Mouse (Mus musculus) erythroblast, adult 5-6 weeks (primary cell): ENCODE results near the gene Josd2. TPM values are rescaled to one million over a fixed set of nuclear protein-coding genes. Genes with fewer than 3 reads are reported as not detected.

Source experiments
- ATAC-seq: replicated peaks from 2 replicates; pipeline ENCODE4 v1.8.0; 2016; ENCODE audit warnings: moderate number of reproducible peaks, mild to moderate bottlenecking, moderate TSS enrichment, inconsistent platforms; ENCODE audit not compliant: poor library complexity, low FRiP score, severe bottlenecking
- total RNA-seq, 2 experiments: library from RNA; stranded (forward) in 1 of 2; stranded (reverse) in 1 of 2; fragments of 150-400 nt in 1 of 2; fragments of 200-764, 138-1000 nt in 1 of 2; gene quantifications; 2 replicates each; pipeline versions ENCODE4 v1.2.3 to v1.2.4; 2015 to 2017; ENCODE audit warnings: low replicate concordance in 2 of 2

The Josd2 gene
- total RNA-seq, 2 experiments from 2014 or later: 6.7 to 33.7 TPM

DNA sequence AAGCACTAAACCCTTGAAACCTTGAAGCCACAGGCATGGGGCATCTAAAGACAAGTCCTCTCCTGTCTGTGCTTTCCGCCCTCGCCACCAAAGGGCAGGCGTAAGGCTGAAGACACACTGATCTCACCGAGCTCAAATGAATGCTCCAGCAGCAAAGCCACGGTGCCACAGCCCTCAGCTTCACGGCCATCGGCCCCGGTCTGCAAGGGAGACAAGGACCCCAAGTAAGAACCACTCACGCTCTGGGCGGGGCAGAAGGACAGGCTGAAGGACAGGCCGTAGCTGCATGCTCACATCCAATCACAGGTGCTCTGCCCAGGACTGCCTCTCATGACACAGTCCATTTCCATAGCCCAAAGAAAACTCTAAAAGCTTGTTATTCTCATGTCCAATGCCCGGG lies 26.9 kb downstream of the Josd2 start:
- no peak for ATAC-seq

DNA sequence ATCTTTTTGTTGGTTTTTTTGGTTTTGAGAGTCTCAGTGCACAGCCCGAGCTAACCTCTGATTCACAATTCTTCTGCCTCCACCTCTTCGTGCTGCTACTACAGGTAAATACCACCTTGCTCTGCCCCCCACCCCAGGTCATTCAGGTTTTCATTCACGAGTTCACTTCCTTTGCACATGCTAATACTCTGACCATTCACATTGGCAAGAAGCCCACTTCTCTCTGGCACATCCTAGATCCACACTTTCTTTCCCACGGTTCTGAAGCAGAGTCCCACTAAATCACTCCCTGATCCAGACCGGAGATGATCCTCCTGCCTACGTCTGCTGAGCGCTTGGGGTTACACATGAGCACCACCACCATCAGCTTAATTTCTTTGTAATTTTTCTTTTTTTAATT lies 27.3 kb downstream of the Josd2 start:
- ATAC-seq: no peak

DNA sequence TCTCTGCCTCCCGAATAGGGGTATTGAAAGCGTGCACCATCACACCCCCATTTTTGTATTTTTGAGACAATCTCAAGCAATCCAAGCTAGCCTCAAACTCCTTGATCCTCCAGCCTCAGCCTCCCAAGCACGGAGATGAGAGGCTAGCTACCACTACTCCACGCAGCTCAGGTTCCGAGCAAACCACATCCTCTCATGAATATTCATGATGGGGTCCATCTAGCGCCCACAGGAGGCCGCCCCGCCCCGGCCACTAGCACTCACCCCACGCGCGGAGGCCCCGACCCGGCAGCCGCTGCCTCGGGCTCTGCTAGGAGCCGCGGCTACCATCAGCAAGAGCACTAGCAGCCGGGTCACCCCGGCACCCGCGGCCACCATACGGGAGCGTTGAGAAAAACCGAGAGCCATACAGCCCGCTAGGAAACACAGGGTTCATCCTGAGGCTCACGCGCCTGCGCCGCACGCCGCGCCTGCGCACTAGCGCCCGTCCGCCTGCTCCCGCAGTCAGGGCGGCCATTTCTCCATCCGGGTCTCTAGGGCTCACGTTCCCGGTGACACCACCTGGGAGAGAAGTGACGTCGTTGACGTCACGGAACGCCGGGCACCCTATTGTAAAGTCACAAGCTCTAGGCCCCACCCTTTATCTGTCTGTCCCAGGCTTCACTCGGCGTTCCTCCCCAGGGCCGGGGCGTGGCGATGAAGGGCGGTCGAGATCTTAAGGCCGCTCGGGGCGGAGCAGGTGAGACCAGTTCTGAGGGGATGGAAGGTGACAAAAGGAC lies 28.4 kb downstream of the Josd2 start, which contains the start of the genes Emc10 and Fam71e1:
Gene Emc10, minus strand, starts transcription at position 538 of the 779 bp plus-strand sequence.
Gene Fam71e1, plus strand, starts transcription at position 590 of the 779 bp plus-strand sequence.
- ATAC-seq: peak; percentile 89

DNA sequence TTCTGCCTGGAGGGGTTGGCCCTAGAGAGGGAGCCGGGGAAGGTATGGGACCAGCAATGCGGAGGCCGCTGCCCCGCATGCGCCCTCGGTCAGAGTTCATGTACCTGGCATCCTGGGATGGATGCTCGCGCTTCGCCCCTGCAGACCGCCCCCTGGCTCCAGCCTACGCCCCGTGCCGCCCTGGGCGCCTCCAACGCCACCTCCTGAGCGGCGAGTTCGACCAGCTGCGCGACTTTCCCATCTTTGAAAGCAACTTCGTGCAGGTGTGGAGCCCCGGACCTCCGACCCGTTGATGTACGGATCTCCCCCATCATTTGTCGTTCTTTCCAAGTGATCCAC lies 29.0 kb downstream of the Josd2 start:
- ATAC-seq: peak; percentile 65

DNA sequence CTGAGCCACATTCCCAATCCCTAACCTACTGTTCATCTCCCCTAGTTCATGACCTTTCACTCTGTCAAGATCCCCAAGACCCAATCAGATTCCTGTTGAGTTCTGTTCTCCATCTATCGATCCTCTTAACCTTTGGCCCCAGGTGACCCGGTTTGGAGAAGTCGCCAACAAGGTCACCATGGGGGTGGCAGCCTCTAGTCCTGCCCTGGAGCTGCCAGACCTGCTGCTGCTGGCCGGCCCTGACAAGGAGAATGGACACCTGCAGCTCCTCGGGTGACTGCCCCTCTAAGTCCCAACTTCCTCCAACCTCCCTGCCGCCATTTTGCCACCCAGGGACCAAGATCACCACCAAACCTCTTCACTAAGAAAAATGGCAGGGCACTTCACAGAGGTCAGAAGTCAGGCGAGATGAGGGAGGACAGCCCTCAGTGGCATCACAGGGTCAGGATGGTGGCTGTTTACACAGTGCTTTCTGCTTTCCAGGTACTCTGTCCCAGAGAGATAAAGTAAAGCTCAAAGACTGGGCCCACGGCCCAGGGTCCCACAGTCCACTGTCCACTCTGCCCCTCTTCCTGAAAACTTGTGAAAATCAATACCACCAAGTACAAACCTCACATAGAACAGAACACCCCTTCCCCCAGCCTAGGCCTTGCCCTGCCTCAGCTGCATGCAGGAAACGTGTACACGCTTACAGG lies 29.7 kb downstream of the Josd2 start:
- no peak for ATAC-seq

DNA sequence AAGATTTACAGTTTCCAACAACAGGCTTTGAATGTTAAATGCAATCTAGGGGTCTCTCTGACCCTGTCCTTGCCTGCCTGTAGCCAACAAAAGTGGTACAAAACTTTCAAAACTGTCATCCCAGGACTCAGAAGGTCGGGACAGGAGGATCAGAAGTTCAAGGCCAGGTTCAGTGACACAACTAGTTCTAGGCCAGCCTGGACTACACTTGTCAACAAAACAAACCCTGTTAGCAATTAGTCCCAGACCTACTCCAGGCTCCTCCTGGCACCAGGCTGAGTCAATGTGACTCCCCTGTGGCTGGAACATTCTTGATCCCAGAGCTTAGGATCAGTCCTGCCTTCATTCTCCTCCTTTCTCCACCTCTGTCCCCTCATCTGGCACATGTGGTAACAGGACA lies 31.1 kb downstream of the Josd2 start:
- ATAC-seq: no peak

DNA sequence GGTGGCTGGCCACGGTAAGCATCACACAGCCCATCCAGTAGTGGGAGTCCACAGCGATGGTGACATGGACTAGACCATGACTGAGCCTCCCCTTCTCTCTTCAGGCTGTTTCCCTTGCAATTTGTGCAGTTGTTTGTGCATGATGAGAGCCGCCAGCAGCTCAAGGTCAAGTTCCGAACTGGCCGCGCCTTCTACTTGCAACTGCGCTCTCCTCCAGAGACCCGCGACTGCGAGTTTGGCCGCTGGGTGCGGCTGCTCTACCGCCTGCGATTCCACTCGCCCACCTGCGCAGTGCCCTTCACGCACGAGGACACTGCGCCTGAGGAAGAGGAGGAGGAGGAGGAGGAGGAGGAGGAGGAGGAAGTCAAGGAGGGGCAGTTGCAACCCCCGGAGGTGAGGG lies 32.3 kb downstream of the Josd2 start:
- no peak for ATAC-seq

DNA sequence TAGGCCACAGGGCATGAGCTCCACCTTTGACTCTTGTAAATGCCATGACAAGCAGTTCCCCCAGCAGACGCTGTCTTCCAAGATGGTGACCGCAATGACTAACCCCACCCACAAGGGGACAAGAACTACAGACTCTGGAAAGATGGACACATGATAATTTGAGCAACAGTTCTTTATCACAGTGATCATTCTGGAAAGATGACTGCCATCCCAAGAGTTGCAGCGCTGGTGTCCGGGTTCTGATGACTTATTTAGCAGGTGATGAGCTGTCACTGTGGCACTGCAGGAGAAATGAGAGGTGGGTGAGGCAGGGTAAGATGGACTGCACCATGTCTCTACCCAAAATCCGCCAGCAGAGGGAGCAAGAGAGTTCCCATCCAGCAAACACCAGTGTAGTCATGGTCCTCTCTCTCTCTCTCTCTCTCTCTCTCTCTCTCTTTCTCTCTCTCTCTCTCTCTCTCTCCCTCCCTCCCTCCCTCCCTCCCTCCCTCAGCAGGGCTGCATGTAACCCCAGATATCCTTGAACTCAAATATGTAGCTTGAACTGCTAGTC lies 33.9 kb downstream of the Josd2 start:
- ATAC-seq: peak; percentile 66

DNA sequence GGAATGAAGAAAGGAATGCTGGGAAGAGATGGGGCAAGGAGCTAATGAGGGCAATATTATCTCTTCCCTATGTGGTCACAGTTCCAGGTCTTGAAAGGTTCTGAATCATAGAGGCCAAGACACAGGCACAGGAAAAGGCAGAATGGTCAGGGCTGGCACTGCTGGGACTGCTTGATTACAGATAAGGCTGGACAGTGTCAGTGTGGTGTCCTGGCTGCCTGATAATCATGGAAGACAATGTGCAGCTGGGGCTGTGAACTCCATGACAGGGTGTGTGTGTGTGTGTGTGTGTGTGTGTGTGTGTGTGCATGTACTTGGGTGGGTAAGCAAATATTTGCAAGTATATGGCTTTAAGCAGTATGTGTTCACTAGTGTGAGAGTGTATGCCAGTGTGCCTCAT lies 39.7 kb downstream of the Josd2 start:
- no peak for ATAC-seq

DNA sequence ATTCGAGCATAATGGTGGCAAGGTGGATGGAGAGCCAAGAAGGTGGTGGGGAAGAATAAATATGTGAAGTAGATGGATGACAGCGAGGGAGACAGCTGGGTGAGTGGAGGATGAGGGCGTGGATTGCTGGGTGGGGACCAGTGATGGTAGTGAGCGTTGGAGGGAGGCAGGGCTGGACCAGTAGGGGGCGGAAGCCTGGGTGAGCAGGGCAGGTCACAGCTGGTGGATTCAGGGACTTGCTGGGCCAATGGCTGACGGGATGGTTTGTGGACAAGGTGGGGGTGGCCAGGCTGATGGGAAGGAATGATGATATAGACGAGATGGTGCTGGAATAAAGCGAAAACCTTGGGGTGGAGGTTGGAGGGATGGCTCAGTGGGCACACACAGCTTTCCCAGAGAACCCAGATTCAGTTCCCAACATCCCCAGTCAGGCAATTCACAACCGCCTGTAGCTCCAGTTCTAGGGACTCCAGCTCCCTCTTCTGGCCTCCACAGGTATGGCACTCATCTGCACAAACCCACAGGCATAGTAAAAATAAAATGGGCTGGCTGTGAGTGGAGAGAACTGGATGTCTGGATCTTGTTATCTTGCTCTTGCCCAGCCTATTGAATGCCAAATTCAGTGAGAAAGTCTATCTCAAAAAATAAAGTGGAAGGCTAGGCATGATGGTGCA lies 51.6 kb downstream of the Josd2 start:
- peak; percentile 52 for ATAC-seq

DNA sequence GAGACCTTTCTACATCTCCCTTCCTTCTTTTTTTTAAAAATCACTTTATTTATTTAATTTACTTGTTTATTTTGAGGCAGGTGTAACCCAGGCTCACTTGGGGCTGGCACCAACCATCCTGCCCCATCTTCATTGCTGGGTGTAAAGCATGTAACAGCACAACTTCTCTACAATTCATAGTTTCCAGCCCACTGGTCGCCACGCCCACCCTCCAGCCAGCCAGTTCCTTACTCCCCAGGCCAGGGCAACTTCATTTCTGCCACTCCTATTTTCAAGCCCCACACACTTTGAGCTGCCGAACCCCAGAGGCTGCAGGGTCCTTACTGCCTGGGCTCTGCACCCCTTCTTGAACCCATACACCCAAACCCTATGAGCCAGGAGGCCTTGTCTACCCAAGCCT lies 53.2 kb downstream of the Josd2 start:
- no peak for ATAC-seq

Other genes starting within 250 kb of the Josd2 start
- not detected in 2 replicates for gene Klk1, start 242.6 kb upstream of the Josd2 start, total RNA-seq (2015; ENCODE audit: low replicate concordance)
- not detected in 2 replicates for gene Klk1, start 242.6 kb upstream of the Josd2 start, total RNA-seq (2017; ENCODE audit: low replicate concordance)
- not detected in 2 replicates for gene Gm36864, start 231.8 kb upstream of the Josd2 start, total RNA-seq (2015; ENCODE audit: low replicate concordance)
- not detected in 2 replicates for gene Gm36864, start 231.8 kb upstream of the Josd2 start, total RNA-seq (2017; ENCODE audit: low replicate concordance)
- gene 1700028J19Rik, start 221.3 kb upstream of the Josd2 start, total RNA-seq (2015; ENCODE audit: low replicate concordance): not detected in 2 replicates
- gene 1700028J19Rik, start 221.3 kb upstream of the Josd2 start, total RNA-seq (2017; ENCODE audit: low replicate concordance): 0.70 TPM in 1 of 2 replicates, not detected in the other
- 8.2 and 9.8 TPM in 2 replicates for gene 2410002F23Rik, start 221.3 kb upstream of the Josd2 start, total RNA-seq (2015; ENCODE audit: low replicate concordance)
- gene 2410002F23Rik, start 221.3 kb upstream of the Josd2 start, total RNA-seq (2017; ENCODE audit: low replicate concordance): 5.6 and 7.8 TPM in 2 replicates
- not detected in 2 replicates for gene Acp4, start 210.6 kb upstream of the Josd2 start, total RNA-seq (2015; ENCODE audit: low replicate concordance)
- not detected in 2 replicates for gene Acp4, start 210.6 kb upstream of the Josd2 start, total RNA-seq (2017; ENCODE audit: low replicate concordance)
- not detected in 2 replicates for gene Gm15517, start 206.5 kb upstream of the Josd2 start, total RNA-seq (2015; ENCODE audit: low replicate concordance)
- not detected in 2 replicates for gene Gm15517, start 206.5 kb upstream of the Josd2 start, total RNA-seq (2017; ENCODE audit: low replicate concordance)
- gene Clec11a, start 161.1 kb upstream of the Josd2 start, total RNA-seq (2015; ENCODE audit: low replicate concordance): 0.19 and 0.63 TPM in 2 replicates
- 0.28 and 1.0 TPM in 2 replicates for gene Clec11a, start 161.1 kb upstream of the Josd2 start, total RNA-seq (2017; ENCODE audit: low replicate concordance)
- not detected in 2 replicates for gene Shank1, start 157.7 kb upstream of the Josd2 start, total RNA-seq (2015; ENCODE audit: low replicate concordance)
- not detected in 2 replicates for gene Shank1, start 157.7 kb upstream of the Josd2 start, total RNA-seq (2017; ENCODE audit: low replicate concordance)
- gene Syt3, start 83.9 kb upstream of the Josd2 start, total RNA-seq (2015; ENCODE audit: low replicate concordance): not detected in 2 replicates
- gene Syt3, start 83.9 kb upstream of the Josd2 start, total RNA-seq (2017; ENCODE audit: low replicate concordance): not detected in 2 replicates
- not detected in 2 replicates for gene 1700008O03Rik, start 82.2 kb upstream of the Josd2 start, total RNA-seq (2015; ENCODE audit: low replicate concordance)
- gene 1700008O03Rik, start 82.2 kb upstream of the Josd2 start, total RNA-seq (2017; ENCODE audit: low replicate concordance): not detected in 2 replicates
- gene Lrrc4b, start 39.0 kb upstream of the Josd2 start, total RNA-seq (2015; ENCODE audit: low replicate concordance): not detected in 2 replicates
- gene Lrrc4b, start 39.0 kb upstream of the Josd2 start, total RNA-seq (2017; ENCODE audit: low replicate concordance): not detected in 2 replicates
- gene Aspdh, start 2.6 kb upstream of the Josd2 start, total RNA-seq (2015; ENCODE audit: low replicate concordance): not detected in 2 replicates
- gene Aspdh, start 2.6 kb upstream of the Josd2 start, total RNA-seq (2017; ENCODE audit: low replicate concordance): not detected in 2 replicates
- gene Emc10, start 28.5 kb downstream of the Josd2 start, total RNA-seq (2015; ENCODE audit: low replicate concordance): 17.9 and 19.2 TPM in 2 replicates
- gene Emc10, start 28.5 kb downstream of the Josd2 start, total RNA-seq (2017; ENCODE audit: low replicate concordance): 12.4 and 13.4 TPM in 2 replicates
- not detected in 2 replicates for gene Fam71e1, start 28.6 kb downstream of the Josd2 start, total RNA-seq (2015; ENCODE audit: low replicate concordance)
- not detected in 2 replicates for gene Fam71e1, start 28.6 kb downstream of the Josd2 start, total RNA-seq (2017; ENCODE audit: low replicate concordance)
- not detected in 2 replicates for gene Mybpc2, start 56.7 kb downstream of the Josd2 start, total RNA-seq (2015; ENCODE audit: low replicate concordance)
- gene Mybpc2, start 56.7 kb downstream of the Josd2 start, total RNA-seq (2017; ENCODE audit: low replicate concordance): not detected in 2 replicates
- 1.7 and 1.9 TPM in 2 replicates for gene Spib, start 64.1 kb downstream of the Josd2 start, total RNA-seq (2015; ENCODE audit: low replicate concordance)
- 1.9 and 2.6 TPM in 2 replicates for gene Spib, start 64.1 kb downstream of the Josd2 start, total RNA-seq (2017; ENCODE audit: low replicate concordance)
- 21.3 and 26.5 TPM in 2 replicates for gene Pold1, start 80.9 kb downstream of the Josd2 start, total RNA-seq (2015; ENCODE audit: low replicate concordance)
- 16.2 and 29.3 TPM in 2 replicates for gene Pold1, start 80.9 kb downstream of the Josd2 start, total RNA-seq (2017; ENCODE audit: low replicate concordance)
- 34.4 and 41.8 TPM in 2 replicates for gene Nr1h2, start 86.0 kb downstream of the Josd2 start, total RNA-seq (2015; ENCODE audit: low replicate concordance)
- 32.0 and 41.0 TPM in 2 replicates for gene Nr1h2, start 86.0 kb downstream of the Josd2 start, total RNA-seq (2017; ENCODE audit: low replicate concordance)
- gene Napsa, start 104.4 kb downstream of the Josd2 start, total RNA-seq (2015; ENCODE audit: low replicate concordance): 66.9 TPM in 2 replicates
- 18.0 and 26.1 TPM in 2 replicates for gene Napsa, start 104.4 kb downstream of the Josd2 start, total RNA-seq (2017; ENCODE audit: low replicate concordance)
- not detected in 2 replicates for gene Kcnc3, start 122.7 kb downstream of the Josd2 start, total RNA-seq (2015; ENCODE audit: low replicate concordance)
- 0.42 TPM in 1 of 2 replicates, not detected in the other for gene Kcnc3, start 122.7 kb downstream of the Josd2 start, total RNA-seq (2017; ENCODE audit: low replicate concordance)
- gene Myh14, start 202.9 kb downstream of the Josd2 start, total RNA-seq (2015; ENCODE audit: low replicate concordance): not detected in 2 replicates
- not detected in 2 replicates for gene Myh14, start 202.9 kb downstream of the Josd2 start, total RNA-seq (2017; ENCODE audit: low replicate concordance)
- not detected in 2 replicates for gene Izumo2, start 240.8 kb downstream of the Josd2 start, total RNA-seq (2015; ENCODE audit: low replicate concordance)
- gene Izumo2, start 240.8 kb downstream of the Josd2 start, total RNA-seq (2017; ENCODE audit: low replicate concordance): not detected in 2 replicates